Mouse (Mus musculus): ENCODE measurements around the gene Olfr1282. TPM values are rescaled to one million over a fixed set of nuclear protein-coding genes. Genes with fewer than 3 reads are reported as not detected.
"Not testable (repeated sequence)": the region's sequence is repeated elsewhere in the genome, so short reads cannot be mapped to it uniquely, and the experiment has no call there.

Gene Olfr1282
- not detected in 2 replicates for polyA plus RNA-seq (2016; fragmentation: Nextera tagmentation; extraction: Ambion mirVana)

DNA sequence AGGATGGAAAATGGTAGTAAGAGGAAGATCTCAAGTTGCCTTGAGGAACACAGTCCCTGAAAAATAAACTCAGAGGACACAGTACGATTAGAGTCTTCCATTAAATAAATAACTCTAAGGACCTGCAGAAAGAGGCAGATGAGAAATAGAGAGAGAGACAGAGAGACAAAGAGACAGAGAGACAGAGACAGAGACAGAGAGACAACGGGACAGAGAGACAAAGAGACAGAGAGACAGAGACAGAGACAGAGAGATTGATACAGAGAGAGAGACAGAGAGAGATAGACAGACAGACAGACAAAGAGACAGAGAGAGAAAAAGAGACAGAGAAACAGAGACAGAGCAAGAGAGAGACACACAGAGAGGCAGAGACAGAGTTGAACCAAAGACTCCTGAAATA lies at the start of gene Olfr1282:
TSS of gene Olfr1282 (minus strand) at position 101 of the 400 bp plus-strand sequence.
- H3K9me3 ChIP-seq (replicated peaks) = no peaks in the 10 kb centered on the region
- 89% methylated on average over 2 of the region's 2 CpGs for WGBS
- no peaks in the 10 kb centered on the region for H3K27me3 ChIP-seq (ENCODE audit: low read depth, poor library complexity, severe bottlenecking)
- H3K4me3 ChIP-seq = no peak within 1 kb of the TSS
- no peaks in the 10 kb centered on the region for H3K36me3 ChIP-seq
- H3K27ac ChIP-seq = no peak within 1 kb of the TSS
- no peak for DNase-seq (ENCODE audit: low spot score)
- H3K4me1 ChIP-seq = no peaks in the 10 kb centered on the region

DNA sequence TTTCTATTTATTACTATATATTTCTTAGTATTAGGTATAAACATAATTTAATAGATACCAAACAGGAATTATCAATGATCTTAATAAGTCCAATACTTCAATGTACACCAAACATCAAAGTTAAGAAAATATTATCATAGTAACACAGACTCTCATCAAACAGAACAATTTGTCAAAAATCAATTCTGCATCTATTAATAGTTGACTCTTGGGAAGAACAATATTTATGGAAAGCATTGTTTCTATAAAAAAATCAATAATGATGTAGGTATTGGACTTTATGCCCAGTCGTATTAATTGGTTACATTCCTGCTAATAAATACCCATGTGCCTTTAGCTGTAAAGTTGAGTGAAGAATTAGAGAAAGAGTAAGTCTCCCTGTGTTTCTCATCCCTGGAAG lies 39.3 kb upstream of the Olfr1282 start, which contains the start of gene Olfr1284:
TSS of gene Olfr1284 (plus strand) at position 301 of the 400 bp plus-strand sequence.
- H3K27ac ChIP-seq = no peak within 1 kb of the TSS
- no peaks in the 10 kb centered on the region for H3K4me1 ChIP-seq
- no peak within 1 kb of the TSS for H3K4me3 ChIP-seq
- H3K9me3 ChIP-seq (replicated peaks) = no peaks in the 10 kb centered on the region
- H3K36me3 ChIP-seq = no peaks in the 10 kb centered on the region
- no peaks in the 10 kb centered on the region for H3K27me3 ChIP-seq (ENCODE audit: low read depth, poor library complexity, severe bottlenecking)
- no peak for DNase-seq (ENCODE audit: low spot score)
- WGBS = 98% methylated on average over 1 of the region's 1 CpGs

DNA sequence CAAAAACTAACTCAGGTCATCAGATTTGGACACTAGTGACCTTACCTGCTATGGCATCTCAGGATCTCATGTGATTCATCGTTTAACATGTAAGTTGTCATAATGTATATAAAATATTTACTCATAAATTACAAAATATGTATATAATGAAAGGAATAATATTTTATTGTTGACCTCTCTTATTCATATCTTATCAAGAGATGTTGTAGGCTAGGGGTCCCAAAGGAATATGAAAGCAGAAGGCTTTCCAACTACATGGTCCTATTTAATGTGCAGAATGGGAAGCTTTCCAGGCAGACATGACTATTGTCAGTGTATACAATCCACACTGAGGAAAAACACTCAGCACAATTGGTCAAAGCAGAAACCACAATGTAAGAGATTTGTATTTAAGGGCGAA lies 30.6 kb upstream of the Olfr1282 start, which contains the start of gene Olfr1283:
TSS of gene Olfr1283 (plus strand) at position 301 of the 400 bp plus-strand sequence.
- no peak within 1 kb of the TSS for H3K4me3 ChIP-seq

DNA sequence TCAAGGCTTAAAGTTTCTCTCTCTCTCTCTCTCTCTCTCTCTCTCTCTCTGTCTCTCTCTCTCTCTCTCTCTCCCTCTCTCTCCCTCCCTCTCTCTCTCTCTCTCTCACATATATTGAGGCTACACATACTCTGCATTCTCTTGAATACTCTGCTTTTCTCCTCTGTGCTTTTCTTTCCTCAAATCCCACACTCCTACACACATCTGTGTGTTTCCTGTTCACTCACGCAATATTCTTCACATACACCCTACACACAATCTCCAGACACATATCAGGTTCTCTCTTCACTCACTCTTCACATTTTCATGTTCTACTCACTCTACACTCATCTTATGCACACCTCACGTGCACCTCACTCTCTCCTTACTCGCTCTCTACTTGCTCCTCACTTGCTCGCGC lies 2.2 kb downstream of the Olfr1282 start:
- not testable (repeated sequence) for H3K4me3 ChIP-seq; DNase-seq (ENCODE audit: low spot score); H3K9me3 ChIP-seq (replicated peaks); H3K27me3 ChIP-seq (ENCODE audit: low read depth, poor library complexity, severe bottlenecking); H3K27ac ChIP-seq; H3K4me1 ChIP-seq; H3K36me3 ChIP-seq
- WGBS = 92% methylated on average over 5 of the region's 5 CpGs

More for the DNA sequence above, 30.6 kb upstream of the Olfr1282 start, which contains the start of gene Olfr1283:
- WGBS = 82% methylated on average over 2 of the region's 2 CpGs
- no peak within 1 kb of the TSS for H3K27ac ChIP-seq
- no peak for DNase-seq (ENCODE audit: low spot score)
- no peaks in the 10 kb centered on the region for H3K9me3 ChIP-seq (replicated peaks)
- no peaks in the 10 kb centered on the region for H3K4me1 ChIP-seq
- no peaks in the 10 kb centered on the region for H3K27me3 ChIP-seq (ENCODE audit: low read depth, poor library complexity, severe bottlenecking)
- no peaks in the 10 kb centered on the region for H3K36me3 ChIP-seq

DNA sequence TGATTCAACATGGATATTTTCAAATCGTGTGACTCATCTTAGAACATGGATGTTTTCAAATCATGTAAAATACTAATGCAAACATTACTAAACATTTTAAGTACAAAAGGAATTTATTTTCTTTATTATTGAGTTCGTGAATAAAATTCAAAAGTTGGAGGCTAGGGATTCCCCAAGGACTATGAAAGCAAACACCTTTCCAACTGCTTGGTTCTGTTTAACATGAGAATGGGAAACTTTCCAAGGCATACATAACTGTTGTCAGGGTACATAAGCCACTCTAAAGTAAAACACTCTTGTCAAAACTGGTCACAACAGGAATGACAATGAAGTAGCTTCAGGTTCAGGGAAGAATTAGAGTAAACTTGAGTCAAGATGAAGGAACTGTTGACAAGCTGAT lies 9.7 kb downstream of the Olfr1282 start, which contains the start of gene Olfr1281:
TSS of gene Olfr1281 (plus strand) at position 301 of the 400 bp plus-strand sequence.
- 75% methylated on average over 2 of the region's 2 CpGs for WGBS
- H3K9me3 ChIP-seq (replicated peaks) = no peaks in the 10 kb centered on the region
- DNase-seq (ENCODE audit: low spot score) = no peak

DNA sequence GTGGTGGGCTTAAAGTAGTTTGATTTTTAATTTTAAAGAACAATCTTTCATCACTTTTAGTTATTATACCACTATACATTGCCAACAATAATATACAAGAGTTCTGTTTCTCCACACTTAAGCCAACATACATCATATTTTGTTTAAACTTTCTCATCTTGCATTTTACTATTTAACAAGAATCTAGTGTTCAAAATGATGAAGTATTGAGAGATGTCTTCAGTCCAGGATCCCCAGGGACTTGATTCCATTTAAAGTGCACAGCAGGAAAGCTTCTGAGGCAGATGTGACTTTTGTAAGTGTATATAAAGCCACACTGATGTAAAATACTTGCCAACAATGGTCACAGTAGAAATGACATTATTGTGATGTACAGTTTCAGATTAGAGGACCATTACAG lies 22.2 kb downstream of the Olfr1282 start, which contains the start of gene Olfr1280:
TSS of gene Olfr1280 (plus strand) at position 301 of the 400 bp plus-strand sequence.
- no peak within 1 kb of the TSS for H3K4me3 ChIP-seq
- H3K9me3 ChIP-seq (replicated peaks) = no peaks in the 10 kb centered on the region
- H3K36me3 ChIP-seq = no peaks in the 10 kb centered on the region
- no peaks in the 10 kb centered on the region for H3K4me1 ChIP-seq
- no peak within 1 kb of the TSS for H3K27ac ChIP-seq
- H3K27me3 ChIP-seq (ENCODE audit: low read depth, poor library complexity, severe bottlenecking) = no peaks in the 10 kb centered on the region
- DNase-seq (ENCODE audit: low spot score) = no peak

More for the DNA sequence above, 9.7 kb downstream of the Olfr1282 start, which contains the start of gene Olfr1281:
- no peaks in the 10 kb centered on the region for H3K27me3 ChIP-seq (ENCODE audit: low read depth, poor library complexity, severe bottlenecking)
- H3K4me1 ChIP-seq = no peaks in the 10 kb centered on the region
- H3K36me3 ChIP-seq = no peaks in the 10 kb centered on the region
- H3K27ac ChIP-seq = no peak within 1 kb of the TSS
- no peak within 1 kb of the TSS for H3K4me3 ChIP-seq

DNA sequence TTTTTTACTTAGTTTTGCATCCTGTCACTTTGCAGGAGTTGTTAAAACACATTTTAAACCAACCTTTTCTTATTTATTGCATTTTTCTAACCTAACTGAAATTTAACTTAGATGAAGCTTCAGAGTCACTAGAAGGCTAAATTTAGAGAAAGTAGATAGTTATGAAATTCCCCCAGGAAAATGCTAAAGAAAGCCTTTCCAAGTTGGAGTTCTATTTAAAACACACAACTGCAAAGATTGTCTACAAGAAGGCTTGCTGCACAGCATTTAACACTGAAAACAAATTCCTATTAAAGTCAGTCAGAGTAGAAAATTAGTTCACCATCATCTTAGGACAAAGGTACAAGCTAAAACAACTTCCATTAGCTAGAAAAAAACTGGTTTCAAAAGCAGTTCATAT lies 35.5 kb downstream of the Olfr1282 start, which contains the start of gene Olfr1279:
TSS of gene Olfr1279 (plus strand) at position 262 of the 400 bp plus-strand sequence.
- Histone ChIP-seq H3K27me3 (ENCODE audit: low read depth, poor library complexity, severe bottlenecking) (no peaks in the 10 kb centered on the region), H3K4me1 (no peaks in the 10 kb centered on the region), H3K36me3 (no peaks in the 10 kb centered on the region), H3K4me3 (no peak within 1 kb of the TSS), H3K27ac (no peak within 1 kb of the TSS), H3K9me3 (replicated peaks) (no peaks in the 10 kb centered on the region)
- DNase-seq (ENCODE audit: low spot score) = no peak

DNA sequence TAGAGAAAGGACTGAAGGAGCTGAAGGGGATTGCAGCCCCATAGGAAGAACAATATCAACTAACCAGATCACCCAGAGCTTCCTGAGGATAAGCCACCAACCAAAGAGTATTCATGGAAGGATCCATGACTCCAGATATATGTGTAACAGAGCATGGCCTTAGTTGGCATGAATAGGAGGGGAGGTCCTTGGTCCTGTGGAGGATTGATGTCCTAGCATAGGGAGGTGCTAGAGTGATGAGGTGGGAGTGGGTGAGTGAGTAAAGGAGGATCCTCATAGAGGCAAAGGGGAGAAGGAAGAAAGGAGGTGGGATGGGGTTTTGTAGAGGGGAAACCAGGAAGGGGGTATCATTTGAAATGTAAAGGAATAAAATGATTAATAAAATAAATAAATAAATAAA lies 37.3 kb downstream of the Olfr1282 start:
- Histone ChIP-seq H3K4me3 (no peak overlapping the region), H3K27me3 (ENCODE audit: low read depth, poor library complexity, severe bottlenecking) (no peaks in the 10 kb centered on the region), H3K27ac (no peak overlapping the region), H3K36me3 (no peaks in the 10 kb centered on the region), H3K4me1 (no peaks in the 10 kb centered on the region), H3K9me3 (replicated peaks) (no peaks in the 10 kb centered on the region)
- no peak for DNase-seq (ENCODE audit: low spot score)

DNA sequence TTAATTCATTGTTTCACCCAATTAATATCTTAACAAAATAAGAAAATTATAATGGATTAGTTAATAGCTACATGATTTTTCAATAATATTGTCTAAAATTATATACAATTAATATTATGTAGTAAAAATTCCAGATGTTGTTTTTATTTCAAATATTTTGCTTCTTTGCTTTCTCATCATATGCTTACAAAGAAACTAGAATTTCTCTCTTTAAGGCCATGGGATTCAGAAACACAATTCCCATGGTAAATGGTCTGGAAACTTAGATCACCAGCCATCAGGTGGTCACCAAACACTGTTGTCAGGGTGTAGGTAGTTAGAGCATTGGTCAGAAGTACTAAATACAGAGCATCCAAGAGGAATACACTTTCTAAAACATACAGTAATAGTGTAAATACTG lies 46.0 kb downstream of the Olfr1282 start, which contains the start of gene Olfr1278:
TSS of gene Olfr1278 (plus strand) at position 301 of the 400 bp plus-strand sequence.
- Histone ChIP-seq H3K27me3 (ENCODE audit: low read depth, poor library complexity, severe bottlenecking) (no peaks in the 10 kb centered on the region), H3K27ac (no peak within 1 kb of the TSS), H3K36me3 (no peaks in the 10 kb centered on the region), H3K4me3 (no peak within 1 kb of the TSS), H3K9me3 (replicated peaks) (no peaks in the 10 kb centered on the region), H3K4me1 (no peaks in the 10 kb centered on the region)
- DNase-seq (ENCODE audit: low spot score) = no peak

Other genes with a start within 250 kb of the Olfr1282 start
- not detected in 2 replicates for gene Gm13941, start 230.1 kb downstream of the Olfr1282 start, polyA plus RNA-seq (2016; fragmentation: Nextera tagmentation; extraction: Ambion mirVana)
- not detected in 2 replicates for gene Gm15130, start 183.1 kb downstream of the Olfr1282 start, polyA plus RNA-seq (2016; fragmentation: Nextera tagmentation; extraction: Ambion mirVana)
- not detected in 2 replicates for gene 4930430A15Rik, start 106.5 kb downstream of the Olfr1282 start, polyA plus RNA-seq (2016; fragmentation: Nextera tagmentation; extraction: Ambion mirVana)
- gene Olfr1275, start 100.8 kb downstream of the Olfr1282 start, polyA plus RNA-seq (2016; fragmentation: Nextera tagmentation; extraction: Ambion mirVana) = not detected in 2 replicates
- gene Olfr1276, start 81.6 kb downstream of the Olfr1282 start, polyA plus RNA-seq (2016; fragmentation: Nextera tagmentation; extraction: Ambion mirVana) = not detected in 2 replicates
- not detected in 2 replicates for gene Olfr1277, start 62.0 kb downstream of the Olfr1282 start, polyA plus RNA-seq (2016; fragmentation: Nextera tagmentation; extraction: Ambion mirVana)
- not detected in 2 replicates for gene Olfr1278, start 45.9 kb downstream of the Olfr1282 start, polyA plus RNA-seq (2016; fragmentation: Nextera tagmentation; extraction: Ambion mirVana)
- gene Olfr1279, start 35.4 kb downstream of the Olfr1282 start, polyA plus RNA-seq (2016; fragmentation: Nextera tagmentation; extraction: Ambion mirVana) = not detected in 2 replicates
- not detected in 2 replicates for gene Olfr1280, start 22.1 kb downstream of the Olfr1282 start, polyA plus RNA-seq (2016; fragmentation: Nextera tagmentation; extraction: Ambion mirVana)
- not detected in 2 replicates for gene Olfr1281, start 9.6 kb downstream of the Olfr1282 start, polyA plus RNA-seq (2016; fragmentation: Nextera tagmentation; extraction: Ambion mirVana)
- not detected in 2 replicates for gene Olfr1283, start 30.7 kb upstream of the Olfr1282 start, polyA plus RNA-seq (2016; fragmentation: Nextera tagmentation; extraction: Ambion mirVana)
- not detected in 2 replicates for gene Olfr1284, start 39.4 kb upstream of the Olfr1282 start, polyA plus RNA-seq (2016; fragmentation: Nextera tagmentation; extraction: Ambion mirVana)
- not detected in 2 replicates for gene Olfr1286, start 87.0 kb upstream of the Olfr1282 start, polyA plus RNA-seq (2016; fragmentation: Nextera tagmentation; extraction: Ambion mirVana)
- not detected in 2 replicates for gene Olfr1287, start 113.1 kb upstream of the Olfr1282 start, polyA plus RNA-seq (2016; fragmentation: Nextera tagmentation; extraction: Ambion mirVana)
- gene Olfr1288, start 138.0 kb upstream of the Olfr1282 start, polyA plus RNA-seq (2016; fragmentation: Nextera tagmentation; extraction: Ambion mirVana) = not detected in 2 replicates
- gene Olfr1289, start 144.7 kb upstream of the Olfr1282 start, polyA plus RNA-seq (2016; fragmentation: Nextera tagmentation; extraction: Ambion mirVana) = not detected in 2 replicates
- not detected in 2 replicates for gene Olfr1290, start 157.8 kb upstream of the Olfr1282 start, polyA plus RNA-seq (2016; fragmentation: Nextera tagmentation; extraction: Ambion mirVana)
- not detected in 2 replicates for gene Olfr1291-ps1, start 161.1 kb upstream of the Olfr1282 start, polyA plus RNA-seq (2016; fragmentation: Nextera tagmentation; extraction: Ambion mirVana)
- gene Olfr1293-ps, start 189.1 kb upstream of the Olfr1282 start, polyA plus RNA-seq (2016; fragmentation: Nextera tagmentation; extraction: Ambion mirVana) = not detected in 2 replicates
- gene Olfr1294, start 204.2 kb upstream of the Olfr1282 start, polyA plus RNA-seq (2016; fragmentation: Nextera tagmentation; extraction: Ambion mirVana) = not detected in 2 replicates
- not detected in 2 replicates for gene Olfr1295, start 233.6 kb upstream of the Olfr1282 start, polyA plus RNA-seq (2016; fragmentation: Nextera tagmentation; extraction: Ambion mirVana)

Measured in limb, embryonic 10.5 days (tissue).